Mouse (Mus musculus) liver, adult 2 months (tissue): ENCODE measurements around the gene Oit3. TPM values are rescaled to one million over a fixed set of nuclear protein-coding genes. Genes with fewer than 3 reads are reported as not detected.

Source experiments
- DNase-seq: peaks from one replicate; pipeline ENCODE4 v3.0.0-alpha.2; 2011; ENCODE audit warnings: low read depth, low spot score; ENCODE audit errors: extremely low read depth
- H3K27ac ChIP-seq: fragments of 200-500 bp; replicated peaks from 2 replicates; pipeline ENCODE4 v1.5.1; 2012; ENCODE audit warnings: low read depth, mild to moderate bottlenecking, control low read depth, inconsistent platforms, low read length; ENCODE audit not compliant: insufficient read depth
- H3K27me3 ChIP-seq: fragments of 200-500 bp; 2 replicates; pipeline ENCODE4 v1.6.1; 2012; ENCODE audit warnings: mild to moderate bottlenecking, moderate library complexity, low read length, inconsistent platforms; ENCODE audit not compliant: control insufficient read depth, insufficient read depth
- H3K36me3 ChIP-seq: fragments of 200-500 bp; 2 replicates; pipeline ENCODE4 v1.6.1; 2012; ENCODE audit warnings: low read length, inconsistent platforms; ENCODE audit not compliant: control insufficient read depth, insufficient read depth
- H3K4me1 ChIP-seq: fragments of 200-500 bp; 2 replicates; pipeline ENCODE4 v1.6.1; 2011; ENCODE audit warnings: low read length; ENCODE audit not compliant: control insufficient read depth, insufficient read depth
- H3K4me3 ChIP-seq: fragments of 200-500 bp; 2 replicates; pipeline ENCODE4 v1.5.1; 2011; ENCODE audit warnings: low read depth, mild to moderate bottlenecking, control low read depth, low read length, moderate library complexity; ENCODE audit not compliant: insufficient read depth
- H3K79me2 ChIP-seq: fragments of 200-500 bp; 2 replicates; pipeline ENCODE4 v1.6.1; 2012; ENCODE audit warnings: inconsistent platforms, mild to moderate bottlenecking, low read length, moderate library complexity; ENCODE audit not compliant: control insufficient read depth, insufficient read depth
- H3K9ac ChIP-seq: fragments of 200-500 bp; 2 replicates; pipeline ENCODE4 v1.6.1; 2012; ENCODE audit warnings: low read depth, mild to moderate bottlenecking, control low read depth, inconsistent platforms, low read length
- CTCF ChIP-seq: fragments of 200-500 bp; IDR thresholded peaks from 2 replicates; pipeline ENCODE4 v1.5.1; 2011; ENCODE audit warnings: low read depth, low read length, control low read depth
- POLR2A ChIP-seq: fragments of 200-500 bp; IDR thresholded peaks from 2 replicates; pipeline ENCODE4 v1.6.1; 2011; ENCODE audit warnings: low read length, control low read depth; ENCODE audit not compliant: insufficient read depth; ENCODE audit errors: extremely low read depth
- WGBS: fragments of 180-500 bp; shearing (Covaris S2); methylation state at CpG from one replicate; pipeline ENCODE4 v1.1.7; 2018; 5-methylcytosine and 5-hydroxymethylcytosine counted together
- polyA plus RNA-seq: library from polyadenylated mRNA; depleted of rRNA; stranded (reverse); fragments of >200 nt; gene quantifications from 2 replicates; pipeline ENCODE4 v1.2.3, GENCODE M21; 2012
- total RNA-seq: library from RNA; depleted of rRNA; stranded (reverse); fragments of >200 nt; gene quantifications from 2 replicates; pipeline ENCODE4 v1.2.3, GENCODE M21; 2014

Gene Oit3
- total and polyA plus RNA-seq, 2 experiments = 26.1 to 30.1 TPM

GRCm38 (mm10) chr10:59454631-59455030 lies 13.1 kb upstream of the Oit3 start:
- 95% methylated on average over 15 of the region's 15 CpGs for WGBS
- Histone ChIP-seq H3K27ac (no peak overlapping the region), H3K36me3 (peaks cover 2% of the 10 kb centered on the region; the same call in 1 of the 2 replicates), H3K79me2 (no peaks in the 10 kb centered on the region), H3K27me3 (no peaks in the 10 kb centered on the region), H3K9ac (no peak overlapping the region), H3K4me1 (no peaks in the 10 kb centered on the region; the same call in 1 of the 2 replicates), H3K4me3 (no peak overlapping the region)
- DNase-seq = no peak
- TF ChIP-seq CTCF (no peak), POLR2A (no peak)

GRCm38 (mm10) chr10:59451839-59452238 lies 10.3 kb upstream of the Oit3 start:
- Histone ChIP-seq H3K9ac (no peak overlapping the region), H3K4me1 (no peaks in the 10 kb centered on the region; the same call in 1 of the 2 replicates), H3K27ac (no peak overlapping the region), H3K27me3 (no peaks in the 10 kb centered on the region), H3K36me3 (peaks cover 4% of the 10 kb centered on the region; the same call in 1 of the 2 replicates), H3K79me2 (no peaks in the 10 kb centered on the region), H3K4me3 (no peak overlapping the region)
- TF ChIP-seq CTCF (peak; percentile 54), POLR2A (no peak)
- 25% methylated on average over 5 of the region's 5 CpGs for WGBS
- DNase-seq = peak; percentile 66

- no peak for DNase-seq
- H3K36me3 ChIP-seq = peaks cover 2% of the 10 kb centered on the region; the same call in 1 of the 2 replicates
- H3K4me1 ChIP-seq = peaks cover 10% of the 10 kb centered on the region
- no peak overlapping the region for H3K4me3 ChIP-seq
- H3K9ac ChIP-seq = no peak overlapping the region
- no peaks in the 10 kb centered on the region for H3K79me2 ChIP-seq
- peak overlapping the region; percentile 79 for H3K27ac ChIP-seq
- no peaks in the 10 kb centered on the region for H3K27me3 ChIP-seq
- TF ChIP-seq POLR2A = no peak
- TF ChIP-seq CTCF = no peak
- 82% methylated on average over 9 of the region's 9 CpGs for whole genome bisulfite sequencing
These were observed 6.0 kb upstream of the Oit3 start for GRCm38 (mm10) chr10:59447546-59447945.

GRCm38 (mm10) chr10:59446911-59447437 lies 5.4 kb upstream of the Oit3 start:
- TF ChIP-seq POLR2A = no peak
- 77% methylated on average over 10 of the region's 10 CpGs for WGBS
- Histone ChIP-seq H3K4me1 (peaks cover 11% of the 10 kb centered on the region), H3K9ac (no peak overlapping the region), H3K36me3 (peaks cover 2% of the 10 kb centered on the region; the same call in 1 of the 2 replicates), H3K27ac (peak overlapping the region; percentile 79), H3K79me2 (no peaks in the 10 kb centered on the region), H3K27me3 (no peaks in the 10 kb centered on the region), H3K4me3 (no peak overlapping the region)
- no peak for DNase-seq

GRCm38 (mm10) chr10:59444635-59445034 lies 3.1 kb upstream of the Oit3 start:
- no peak for DNase-seq
- no peak for TF ChIP-seq POLR2A
- no peak for TF ChIP-seq CTCF
- Histone ChIP-seq H3K4me1 (peaks cover 11% of the 10 kb centered on the region), H3K36me3 (peaks cover 2% of the 10 kb centered on the region; the same call in 1 of the 2 replicates), H3K27ac (no peak overlapping the region), H3K4me3 (no peak overlapping the region), H3K27me3 (no peaks in the 10 kb centered on the region), H3K9ac (no peak overlapping the region), H3K79me2 (no peaks in the 10 kb centered on the region)
- WGBS = 74% methylated on average over 8 of the region's 8 CpGs

GRCm38 (mm10) chr10:59444106-59444505 lies 2.5 kb upstream of the Oit3 start:
- Histone ChIP-seq H3K9ac (no peak overlapping the region), H3K36me3 (peaks cover 2% of the 10 kb centered on the region; the same call in 1 of the 2 replicates), H3K27me3 (no peaks in the 10 kb centered on the region), H3K4me3 (no peak overlapping the region), H3K79me2 (no peaks in the 10 kb centered on the region), H3K4me1 (peaks cover 12% of the 10 kb centered on the region), H3K27ac (no peak overlapping the region)
- WGBS = 89% methylated on average over 3 of the region's 3 CpGs
- no peak for DNase-seq
- TF ChIP-seq POLR2A (no peak), CTCF (no peak)
